Mouse (Mus musculus): ENCODE results near the gene Krt17.
"Not testable (repeated sequence)": the region's sequence is repeated elsewhere in the genome, so short reads cannot be mapped to it uniquely, and the experiment has no call there.

Krt17 gene

GRCm38 (mm10) chr11:100260514-100261234 lies at the start of gene Krt17:
Gene Krt17, minus strand, starts transcription at chr11:100261029.
- no peak for DNase-seq

GRCm38 (mm10) chr11:100308672-100309071 lies 47.8 kb upstream of the Krt17 start:
- DNase-seq = not testable (repeated sequence)

- DNase-seq = no peak
Measured at GRCm38 (mm10) chr11:100307900-100308299, 47.1 kb upstream of the Krt17 start.

- no peak for DNase-seq
Measured at GRCm38 (mm10) chr11:100301292-100301691, 40.5 kb upstream of the Krt17 start.

- peak; percentile 59 for DNase-seq
Measured at GRCm38 (mm10) chr11:100300293-100300692, 39.5 kb upstream of the Krt17 start.

- peak; percentile 86 for DNase-seq
Measured at GRCm38 (mm10) chr11:100298274-100299036, 37.6 kb upstream of the Krt17 start.

GRCm38 (mm10) chr11:100297801-100298200 lies 37.0 kb upstream of the Krt17 start:
- no peak for DNase-seq

GRCm38 (mm10) chr11:100295308-100295707 lies 34.5 kb upstream of the Krt17 start:
- peak; percentile 88 for DNase-seq

- no peak for DNase-seq
Measured at GRCm38 (mm10) chr11:100292884-100293283, 32.1 kb upstream of the Krt17 start.

GRCm38 (mm10) chr11:100290235-100290634 lies 29.4 kb upstream of the Krt17 start:
- no peak for DNase-seq

- DNase-seq = no peak
Measured at GRCm38 (mm10) chr11:100288942-100289341, 28.1 kb upstream of the Krt17 start.

- DNase-seq = peak; percentile 29
Measured at GRCm38 (mm10) chr11:100287024-100287423, 26.2 kb upstream of the Krt17 start.

GRCm38 (mm10) chr11:100284988-100285387 lies 24.2 kb upstream of the Krt17 start:
- no peak for DNase-seq

GRCm38 (mm10) chr11:100282549-100282948 lies 21.7 kb upstream of the Krt17 start:
- DNase-seq = peak; percentile 81

- peak; percentile 92 for DNase-seq
Measured at GRCm38 (mm10) chr11:100281596-100282544, 21.0 kb upstream of the Krt17 start.

- no peak for DNase-seq
Measured at GRCm38 (mm10) chr11:100278759-100279158, 17.9 kb upstream of the Krt17 start.

- DNase-seq = no peak
Measured at GRCm38 (mm10) chr11:100277726-100278480, 17.1 kb upstream of the Krt17 start.

- no peak for DNase-seq
Measured at GRCm38 (mm10) chr11:100275466-100275865, 14.6 kb upstream of the Krt17 start.

- no peak for DNase-seq
Measured at GRCm38 (mm10) chr11:100274719-100275118, 13.9 kb upstream of the Krt17 start.

GRCm38 (mm10) chr11:100271878-100272277 lies 11.0 kb upstream of the Krt17 start:
- no peak for DNase-seq

GRCm38 (mm10) chr11:100269821-100270332 lies 9.0 kb upstream of the Krt17 start, which contains the start of gene Krt42:
Gene Krt42, minus strand, starts transcription at chr11:100269871.
- no peak for DNase-seq

All from right cerebral cortex, postnatal 14 days (tissue).